Mouse (Mus musculus): ENCODE measurements at regions not wholly inside any gene's neighbourhood (a gene's known extent, or its start where the extent isn't known, plus 50 kb on each side); places are given as distances from the start of the nearest gene placed in this dataset.

- H3K4me3 ChIP-seq, result no peak overlapping the region
- H3K27me3 ChIP-seq (ENCODE audit: control insufficient read depth, insufficient read depth, insufficient read length), result no peaks in the 10 kb centered on the region
- no peaks in the 10 kb centered on the region for H3K36me3 ChIP-seq (ENCODE audit: control insufficient read depth, insufficient read depth)
- H3K79me2 ChIP-seq (ENCODE audit: control insufficient read depth, insufficient read depth), result no peaks in the 10 kb centered on the region
- no peak overlapping the region for H3ac ChIP-seq (ENCODE audit: control insufficient read depth, insufficient read length)
- no peak overlapping the region for H3K4me2 ChIP-seq (ENCODE audit: low read depth)
- TF ChIP-seq REST (IDR thresholded peaks at IDR 0.05; ENCODE audit: insufficient read depth, insufficient read length) (no peak), POLR2A (IDR thresholded peaks at IDR 0.05; ENCODE audit: insufficient read length, low read depth) (no peak), POLR2AphosphoS2 (IDR thresholded peaks at IDR 0.05; ENCODE audit: insufficient read length, low read depth) (no peak), CEBPB (IDR thresholded peaks at IDR 0.05; ENCODE audit: insufficient read depth, poor library complexity, severe bottlenecking) (no peak), MYOD1 (IDR thresholded peaks at IDR 0.05; ENCODE audit: control insufficient read depth in 1 of 3, insufficient read length in 2 of 3, low read depth in 2 of 3) (no peak), MAX (IDR thresholded peaks at IDR 0.05; ENCODE audit: low read depth) (no peak), USF1 (IDR thresholded peaks at IDR 0.05; ENCODE audit: low read depth) (no peak), TCF3 (IDR thresholded peaks at IDR 0.05; ENCODE audit: insufficient read length, low read depth) (no peak), E2F4 (IDR thresholded peaks at IDR 0.05; ENCODE audit: insufficient read depth) (no peak), MYOG (IDR thresholded peaks at IDR 0.05; ENCODE audit: control insufficient read depth in 1 of 3, insufficient read depth in 1 of 3, insufficient read length in 2 of 3, low read depth in 2 of 3) (no peak), SRF (IDR thresholded peaks at IDR 0.05; ENCODE audit: control insufficient read depth, insufficient read length, low read depth) (no peak), TCF12 (IDR thresholded peaks at IDR 0.05; ENCODE audit: insufficient read depth, poor library complexity, severe bottlenecking) (no peak)
Observed at GRCm38 (mm10) chr15:52176951-52177350, 1707.8 kb upstream of the Gm7489 start.

DNA sequence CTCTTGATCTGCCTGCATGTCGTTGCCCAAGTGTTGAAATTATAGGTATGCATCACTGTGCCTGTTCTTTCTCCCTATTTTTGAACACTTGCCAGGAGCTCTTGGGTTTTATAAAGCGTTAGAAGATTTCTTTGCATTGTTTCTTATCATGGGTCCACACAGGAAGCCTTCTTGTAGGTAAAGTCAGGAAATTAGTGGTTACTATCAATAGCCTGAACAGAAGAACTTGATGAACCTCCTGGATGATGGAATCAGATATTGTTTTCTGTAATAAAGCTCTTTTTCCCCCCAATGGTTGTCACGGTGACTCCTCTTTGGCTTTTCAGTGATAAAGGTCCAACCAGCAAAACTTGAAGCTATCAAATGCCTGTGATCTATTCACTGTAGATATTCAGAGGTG is 1706.0 kb upstream of the Gm7489 start:
- no peaks in the 10 kb centered on the region for H3K27me3 ChIP-seq (ENCODE audit: control insufficient read depth, insufficient read depth, insufficient read length)
- H3K4me3 ChIP-seq, result no peak overlapping the region
- no peak overlapping the region for H3ac ChIP-seq (ENCODE audit: control insufficient read depth, insufficient read length)
- no peak overlapping the region for H3K4me2 ChIP-seq (ENCODE audit: low read depth)
- TF ChIP-seq USF1 (IDR thresholded peaks at IDR 0.05; ENCODE audit: low read depth) (no peak), SRF (IDR thresholded peaks at IDR 0.05; ENCODE audit: control insufficient read depth, insufficient read length, low read depth) (no peak), MYOG (IDR thresholded peaks at IDR 0.05; ENCODE audit: control insufficient read depth in 1 of 3, insufficient read depth in 1 of 3, insufficient read length in 2 of 3, low read depth in 2 of 3) (no peak), MAX (IDR thresholded peaks at IDR 0.05; ENCODE audit: low read depth) (no peak), REST (IDR thresholded peaks at IDR 0.05; ENCODE audit: insufficient read depth, insufficient read length) (no peak), TCF12 (IDR thresholded peaks at IDR 0.05; ENCODE audit: insufficient read depth, poor library complexity, severe bottlenecking) (no peak), E2F4 (IDR thresholded peaks at IDR 0.05; ENCODE audit: insufficient read depth) (no peak), MYOD1 (IDR thresholded peaks at IDR 0.05; ENCODE audit: control insufficient read depth in 1 of 3, insufficient read length in 2 of 3, low read depth in 2 of 3) (no peak), TCF3 (IDR thresholded peaks at IDR 0.05; ENCODE audit: insufficient read length, low read depth) (no peak), POLR2AphosphoS2 (IDR thresholded peaks at IDR 0.05; ENCODE audit: insufficient read length, low read depth) (no peak)
- no peaks in the 10 kb centered on the region for H3K79me2 ChIP-seq (ENCODE audit: control insufficient read depth, insufficient read depth)
- H3K36me3 ChIP-seq (ENCODE audit: control insufficient read depth, insufficient read depth), result no peaks in the 10 kb centered on the region

DNA sequence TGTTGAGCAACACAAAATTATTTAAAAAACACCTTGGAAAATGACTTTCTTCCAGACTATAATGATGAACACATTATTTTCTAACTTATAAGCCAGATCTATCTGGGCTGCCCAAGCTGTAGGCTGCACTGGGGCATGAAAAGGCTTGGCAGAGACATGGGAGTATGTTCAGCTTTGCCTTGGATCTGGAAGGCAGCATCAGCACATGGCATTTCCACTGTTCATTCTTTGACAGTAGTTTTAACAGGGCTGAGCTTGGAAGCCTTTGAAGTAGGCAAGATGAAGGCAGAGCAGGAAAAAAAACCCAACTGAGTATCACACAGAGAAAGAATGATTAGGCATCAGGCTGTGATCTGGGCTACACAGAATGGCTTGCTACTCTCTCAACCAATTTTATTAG is 1705.3 kb upstream of the Gm7489 start:
- Histone ChIP-seq H3ac (ENCODE audit: control insufficient read depth, insufficient read length) (no peak overlapping the region), H3K4me3 (no peak overlapping the region), H3K36me3 (ENCODE audit: control insufficient read depth, insufficient read depth) (no peaks in the 10 kb centered on the region), H3K27me3 (ENCODE audit: control insufficient read depth, insufficient read depth, insufficient read length) (no peaks in the 10 kb centered on the region), H3K4me2 (ENCODE audit: low read depth) (no peak overlapping the region), H3K79me2 (ENCODE audit: control insufficient read depth, insufficient read depth) (no peaks in the 10 kb centered on the region)
- no peak for TF ChIP-seq CEBPB (IDR thresholded peaks at IDR 0.05; ENCODE audit: insufficient read depth, poor library complexity, severe bottlenecking)
- no peak for TF ChIP-seq SRF (IDR thresholded peaks at IDR 0.05; ENCODE audit: control insufficient read depth, insufficient read length, low read depth)
- TF ChIP-seq POLR2A (IDR thresholded peaks at IDR 0.05; ENCODE audit: insufficient read length, low read depth), result no peak
- no peak for TF ChIP-seq MYOG (IDR thresholded peaks at IDR 0.05; ENCODE audit: control insufficient read depth in 1 of 3, insufficient read depth in 1 of 3, insufficient read length in 2 of 3, low read depth in 2 of 3)
- no peak for TF ChIP-seq TCF3 (IDR thresholded peaks at IDR 0.05; ENCODE audit: insufficient read length, low read depth)
- no peak for TF ChIP-seq MAX (IDR thresholded peaks at IDR 0.05; ENCODE audit: low read depth)
- no peak for TF ChIP-seq E2F4 (IDR thresholded peaks at IDR 0.05; ENCODE audit: insufficient read depth)
- TF ChIP-seq REST (IDR thresholded peaks at IDR 0.05; ENCODE audit: insufficient read depth, insufficient read length), result no peak
- TF ChIP-seq MYOD1 (IDR thresholded peaks at IDR 0.05; ENCODE audit: control insufficient read depth in 1 of 3, insufficient read length in 2 of 3, low read depth in 2 of 3), result no peak
- no peak for TF ChIP-seq USF1 (IDR thresholded peaks at IDR 0.05; ENCODE audit: low read depth)
- no peak for TF ChIP-seq POLR2AphosphoS2 (IDR thresholded peaks at IDR 0.05; ENCODE audit: insufficient read length, low read depth)
- no peak for TF ChIP-seq TCF12 (IDR thresholded peaks at IDR 0.05; ENCODE audit: insufficient read depth, poor library complexity, severe bottlenecking)

DNA sequence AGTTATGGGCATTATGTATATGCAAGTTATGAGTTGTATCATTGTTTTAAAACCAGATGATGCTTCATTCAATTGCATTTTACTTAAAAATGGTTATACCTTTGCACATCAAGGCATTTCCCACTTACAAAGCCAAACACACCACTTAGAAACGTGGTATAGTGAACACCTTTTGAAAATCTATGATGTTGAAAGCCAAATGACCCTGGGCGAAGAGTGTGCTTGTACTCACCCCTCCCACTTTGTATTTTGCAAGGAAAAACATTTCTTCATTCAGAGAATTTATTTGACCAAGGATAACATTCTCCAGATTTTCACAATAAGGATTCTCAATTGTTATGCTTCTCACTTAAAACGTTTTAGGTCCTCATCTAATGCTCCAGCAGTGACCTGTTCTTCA is 1693.5 kb upstream of the Gm7489 start:
- Histone ChIP-seq H3K79me2 (ENCODE audit: control insufficient read depth, insufficient read depth) (no peaks in the 10 kb centered on the region), H3K27me3 (ENCODE audit: control insufficient read depth, insufficient read depth, insufficient read length) (no peaks in the 10 kb centered on the region)
- TF ChIP-seq E2F4 (IDR thresholded peaks at IDR 0.05; ENCODE audit: insufficient read depth), result no peak
- no peak for TF ChIP-seq CEBPB (IDR thresholded peaks at IDR 0.05; ENCODE audit: insufficient read depth, poor library complexity, severe bottlenecking)
- no peak for TF ChIP-seq MYOG (IDR thresholded peaks at IDR 0.05; ENCODE audit: control insufficient read depth in 1 of 3, insufficient read depth in 1 of 3, insufficient read length in 2 of 3, low read depth in 2 of 3)
- TF ChIP-seq TCF3 (IDR thresholded peaks at IDR 0.05; ENCODE audit: insufficient read length, low read depth), result no peak
- no peak for TF ChIP-seq POLR2AphosphoS2 (IDR thresholded peaks at IDR 0.05; ENCODE audit: insufficient read length, low read depth)

GRCm38 (mm10) chr15:52207271-52207670 is 1677.4 kb upstream of the Gm7489 start:
- Histone ChIP-seq H3K4me2 (ENCODE audit: low read depth) (no peak overlapping the region), H3K79me2 (ENCODE audit: control insufficient read depth, insufficient read depth) (no peaks in the 10 kb centered on the region), H3ac (ENCODE audit: control insufficient read depth, insufficient read length) (no peak overlapping the region), H3K4me3 (no peak overlapping the region), H3K27me3 (ENCODE audit: control insufficient read depth, insufficient read depth, insufficient read length) (no peaks in the 10 kb centered on the region), H3K36me3 (ENCODE audit: control insufficient read depth, insufficient read depth) (no peaks in the 10 kb centered on the region)
- no peak for TF ChIP-seq TCF3 (IDR thresholded peaks at IDR 0.05; ENCODE audit: insufficient read length, low read depth)
- peak in 1 of 3 experiments; percentile 56 for TF ChIP-seq MYOD1 (IDR thresholded peaks at IDR 0.05; ENCODE audit: control insufficient read depth in 1 of 3, insufficient read length in 2 of 3, low read depth in 2 of 3)

More for the DNA sequence above, 1693.5 kb upstream of the Gm7489 start:
- no peak overlapping the region for H3ac ChIP-seq (ENCODE audit: control insufficient read depth, insufficient read length)
- no peaks in the 10 kb centered on the region for H3K36me3 ChIP-seq (ENCODE audit: control insufficient read depth, insufficient read depth)
- H3K4me2 ChIP-seq (ENCODE audit: low read depth), result no peak overlapping the region
- H3K4me3 ChIP-seq, result no peak overlapping the region

Measured in myocyte (in vitro differentiated cells).